Mouse (Mus musculus) forebrain, embryonic 15.5 days (tissue): ENCODE data around the gene Tbc1d4. TPM values are rescaled to one million over a fixed set of nuclear protein-coding genes. Genes with fewer than 3 reads are reported as not detected.
A peak's percentile ranks its signal among the peaks of the same experiment; 100 is the strongest.
"Not testable (repeated sequence)": the region's sequence is repeated elsewhere in the genome, so short reads cannot be mapped to it uniquely, and the experiment has no call there.

Experiments used
- ATAC-seq: fragments of 200-750 bp; cut with Nextera tagmentation; replicated peaks from 2 replicates; pipeline ENCODE4 v1.8.0; 2017; ENCODE audit warnings: mild to moderate bottlenecking, moderate TSS enrichment, moderate library complexity
- H3K27ac ChIP-seq: fragments of 300-500 bp; sonication (generic); replicated peaks from 2 replicates; pipeline ENCODE4 v1.5.1; 2015; ENCODE audit warnings: mild to moderate bottlenecking, inconsistent platforms
- H3K27me3 ChIP-seq: fragments of 300-500 bp; sonication (generic); 2 replicates; pipeline ENCODE4 v1.6.1; 2015; ENCODE audit warnings: inconsistent platforms
- H3K36me3 ChIP-seq: fragments of 300-500 bp; sonication (generic); 2 replicates; pipeline ENCODE4 v1.6.1; 2015; ENCODE audit warnings: mild to moderate bottlenecking, inconsistent platforms
- H3K4me1 ChIP-seq: fragments of 300-500 bp; sonication (generic); 2 replicates; pipeline ENCODE4 v1.6.1; 2015; ENCODE audit warnings: inconsistent platforms
- H3K4me2 ChIP-seq: fragments of 300-500 bp; sonication (generic); replicated peaks from 2 replicates; pipeline ENCODE4 v1.6.1; 2015; ENCODE audit warnings: mild to moderate bottlenecking, inconsistent platforms
- H3K4me3 ChIP-seq: fragments of 300-500 bp; sonication (generic); 2 replicates; pipeline ENCODE4 v1.5.1; 2015; ENCODE audit warnings: mild to moderate bottlenecking, inconsistent platforms
- H3K9ac ChIP-seq: fragments of 300-500 bp; sonication (generic); replicated peaks from 2 replicates; pipeline ENCODE4 v1.6.1; 2015; ENCODE audit warnings: mild to moderate bottlenecking, inconsistent platforms
- H3K9me3 ChIP-seq: fragments of 300-500 bp; sonication (generic); 2 replicates; pipeline ENCODE4 v1.6.1; 2016; ENCODE audit warnings: inconsistent platforms
- WGBS: fragments of 180-500 bp; shearing (Covaris S2); methylation state at CpG from one replicate; pipeline ENCODE4 v1.1.7; 2015; ENCODE audit warnings: mixed read lengths; 5-methylcytosine and 5-hydroxymethylcytosine counted together
- polyA plus RNA-seq: library from polyadenylated mRNA; unstranded; fragments of >200 nt; fragmentation: Nextera tagmentation; extraction: Ambion mirVana; gene quantifications from 2 replicates; pipeline ENCODE4 v1.2.1, GENCODE M21; 2015

The Tbc1d4 gene
- polyA plus RNA-seq, 1 experiment from 2014 or later, result 9.1 TPM

GRCm38 (mm10) chr14:101591101-101591500 lies 17.9 kb downstream of the Tbc1d4 start:
- no peak overlapping the region for H3K4me3 ChIP-seq
- H3K4me2 ChIP-seq, result no peak overlapping the region
- no peaks in the 10 kb centered on the region for H3K36me3 ChIP-seq
- no peak for ATAC-seq
- H3K9me3 ChIP-seq, result peaks cover 2% of the 10 kb centered on the region; the same call in 1 of the 2 replicates
- no peak overlapping the region for H3K27ac ChIP-seq
- WGBS, result 50% methylated on average over 5 of the region's 5 CpGs
- no peaks in the 10 kb centered on the region for H3K4me1 ChIP-seq
- H3K27me3 ChIP-seq, result no peaks in the 10 kb centered on the region
- no peak overlapping the region for H3K9ac ChIP-seq

- H3K9me3 ChIP-seq, H3K27me3 ChIP-seq, H3K27ac ChIP-seq, H3K9ac ChIP-seq, H3K4me3 ChIP-seq, H3K36me3 ChIP-seq, H3K4me1 ChIP-seq, H3K4me2 ChIP-seq, ATAC-seq: not testable (repeated sequence)
- WGBS, result 73% methylated on average over 3 of the region's 4 CpGs
Observed at GRCm38 (mm10) chr14:101588209-101588991, 20.6 kb downstream of the Tbc1d4 start.

GRCm38 (mm10) chr14:101587366-101588040 lies 21.5 kb downstream of the Tbc1d4 start:
- not testable (repeated sequence) for H3K4me3 ChIP-seq, H3K36me3 ChIP-seq, H3K9ac ChIP-seq, H3K27me3 ChIP-seq, H3K27ac ChIP-seq, H3K4me1 ChIP-seq, H3K4me2 ChIP-seq, ATAC-seq, H3K9me3 ChIP-seq
- WGBS, result 69% methylated on average over 5 of the region's 6 CpGs

DNA sequence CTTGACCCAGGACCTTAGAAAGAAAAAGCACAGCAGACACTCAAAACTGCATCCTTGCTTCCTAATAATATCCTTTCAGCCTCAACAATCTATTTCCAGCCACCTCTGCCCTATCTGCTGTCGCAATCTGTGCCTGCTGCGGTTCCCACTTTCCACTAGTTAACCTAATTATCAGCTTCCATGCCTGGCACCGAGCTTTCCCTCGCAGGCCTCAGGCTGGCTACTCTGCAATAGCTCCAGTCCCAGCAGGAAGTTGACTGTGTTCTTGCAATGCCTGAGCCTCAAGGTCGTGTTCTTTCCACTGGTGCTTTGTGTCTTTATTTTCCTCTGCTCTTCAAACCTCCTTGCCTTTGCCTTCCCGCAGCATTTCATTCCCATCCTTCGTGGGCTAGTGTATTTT lies 22.9 kb downstream of the Tbc1d4 start:
- 69% methylated on average over 7 of the region's 7 CpGs for WGBS
- Histone ChIP-seq H3K4me1 (no peaks in the 10 kb centered on the region), H3K27me3 (no peaks in the 10 kb centered on the region), H3K36me3 (no peaks in the 10 kb centered on the region), H3K9me3 (peaks cover 2% of the 10 kb centered on the region; the same call in 1 of the 2 replicates), H3K27ac (no peak overlapping the region), H3K4me3 (no peak overlapping the region), H3K4me2 (no peak overlapping the region), H3K9ac (no peak overlapping the region)
- no peak for ATAC-seq

GRCm38 (mm10) chr14:101575651-101576050 lies 33.3 kb downstream of the Tbc1d4 start:
- Histone ChIP-seq H3K27ac (no peak overlapping the region), H3K27me3 (no peaks in the 10 kb centered on the region), H3K36me3 (no peaks in the 10 kb centered on the region), H3K4me1 (no peaks in the 10 kb centered on the region), H3K4me2 (no peak overlapping the region), H3K9me3 (no peaks in the 10 kb centered on the region), H3K9ac (no peak overlapping the region), H3K4me3 (no peak overlapping the region)
- no peak for ATAC-seq
- 26% methylated on average over 3 of the region's 3 CpGs for WGBS

- Histone ChIP-seq H3K4me3 (no peak overlapping the region), H3K36me3 (no peaks in the 10 kb centered on the region), H3K27me3 (no peaks in the 10 kb centered on the region), H3K4me2 (no peak overlapping the region), H3K27ac (no peak overlapping the region), H3K9me3 (no peaks in the 10 kb centered on the region), H3K4me1 (no peaks in the 10 kb centered on the region), H3K9ac (no peak overlapping the region)
- WGBS, result 100% methylated on average over 1 of the region's 1 CpGs
- no peak for ATAC-seq
Observed at GRCm38 (mm10) chr14:101574536-101574935, 34.5 kb downstream of the Tbc1d4 start.

- Histone ChIP-seq H3K4me2 (no peak overlapping the region), H3K9me3 (no peaks in the 10 kb centered on the region), H3K36me3 (no peaks in the 10 kb centered on the region), H3K4me3 (no peak overlapping the region), H3K9ac (no peak overlapping the region), H3K4me1 (no peaks in the 10 kb centered on the region), H3K27ac (no peak overlapping the region), H3K27me3 (no peaks in the 10 kb centered on the region)
- 88% methylated on average over 7 of the region's 7 CpGs for WGBS
- ATAC-seq, result no peak
Observed at GRCm38 (mm10) chr14:101573107-101573614, 35.8 kb downstream of the Tbc1d4 start.

DNA sequence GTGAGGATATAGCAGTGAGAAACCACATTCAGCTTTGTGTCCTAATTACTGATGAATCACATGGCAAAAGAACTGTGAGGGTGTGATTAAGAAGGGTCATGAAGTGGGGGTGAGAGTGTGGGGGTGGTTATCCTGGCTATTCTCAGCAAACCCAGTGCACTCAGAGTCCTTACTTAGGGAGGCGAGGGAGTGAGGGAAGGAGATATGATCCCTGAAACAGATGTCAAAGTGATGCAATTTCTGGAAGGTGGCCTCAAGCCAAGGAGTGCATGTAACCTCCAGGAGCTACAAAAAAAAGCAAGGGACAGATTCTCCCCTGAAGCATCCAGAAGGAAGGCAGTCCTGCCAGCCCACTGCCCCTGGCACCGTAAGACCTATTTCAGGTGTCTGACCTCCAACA lies 40.2 kb downstream of the Tbc1d4 start:
- no peak overlapping the region for H3K4me3 ChIP-seq
- no peak overlapping the region for H3K9ac ChIP-seq
- H3K4me2 ChIP-seq, result no peak overlapping the region
- 88% methylated on average over 2 of the region's 2 CpGs for WGBS
- H3K9me3 ChIP-seq, result no peaks in the 10 kb centered on the region
- no peak overlapping the region for H3K27ac ChIP-seq
- H3K4me1 ChIP-seq, result no peaks in the 10 kb centered on the region
- ATAC-seq, result no peak
- no peaks in the 10 kb centered on the region for H3K27me3 ChIP-seq
- H3K36me3 ChIP-seq, result no peaks in the 10 kb centered on the region

- H3K4me3 ChIP-seq, result no peak overlapping the region
- H3K36me3 ChIP-seq, result no peaks in the 10 kb centered on the region
- no peak overlapping the region for H3K9ac ChIP-seq
- no peaks in the 10 kb centered on the region for H3K9me3 ChIP-seq
- H3K4me2 ChIP-seq, result no peak overlapping the region
- no peaks in the 10 kb centered on the region for H3K27me3 ChIP-seq
- WGBS, result 94% methylated on average over 2 of the region's 2 CpGs
- H3K4me1 ChIP-seq, result no peaks in the 10 kb centered on the region
- ATAC-seq, result no peak
- no peak overlapping the region for H3K27ac ChIP-seq
Observed at GRCm38 (mm10) chr14:101566717-101567116, 42.3 kb downstream of the Tbc1d4 start.

DNA sequence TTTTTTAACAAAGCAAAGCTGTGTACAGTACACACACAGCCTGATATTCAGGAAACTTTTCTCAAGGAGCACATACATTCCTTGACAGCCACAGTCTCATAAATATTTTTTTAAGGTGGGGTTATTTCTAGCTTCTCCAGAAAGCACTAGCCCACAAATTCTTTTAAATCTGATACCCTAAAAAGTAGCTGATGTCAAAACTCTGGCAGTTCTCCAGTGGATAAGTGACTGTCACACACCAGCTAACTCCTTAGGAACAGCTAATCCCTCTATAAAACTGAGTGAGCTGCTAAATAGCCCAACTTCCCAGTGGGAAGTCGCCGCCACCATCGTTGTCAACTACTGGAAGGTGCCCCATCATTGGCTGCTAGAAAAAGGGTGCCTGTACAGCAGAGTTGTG lies 43.3 kb downstream of the Tbc1d4 start:
- Histone ChIP-seq H3K4me1 (0 out of 2 replicates have a peak, but pooled peaks cover 5% of the 10 kb centered on the region), H3K9me3 (no peaks in the 10 kb centered on the region), H3K9ac (no peak overlapping the region), H3K27me3 (no peaks in the 10 kb centered on the region), H3K36me3 (no peaks in the 10 kb centered on the region), H3K4me3 (no peak overlapping the region), H3K27ac (no peak overlapping the region), H3K4me2 (no peak overlapping the region)
- ATAC-seq, result no peak
- WGBS, result 57% methylated on average over 3 of the region's 3 CpGs

GRCm38 (mm10) chr14:101561251-101561701 lies 47.7 kb downstream of the Tbc1d4 start:
- Histone ChIP-seq H3K4me1 (0 out of 2 replicates have a peak, but pooled peaks cover 5% of the 10 kb centered on the region), H3K9me3 (no peaks in the 10 kb centered on the region), H3K27me3 (no peaks in the 10 kb centered on the region), H3K27ac (peak overlapping the region; percentile 41), H3K4me2 (no peak overlapping the region), H3K4me3 (no peak overlapping the region), H3K36me3 (no peaks in the 10 kb centered on the region), H3K9ac (no peak overlapping the region)
- 57% methylated on average over 12 of the region's 12 CpGs for WGBS
- peak; percentile 75 for ATAC-seq

GRCm38 (mm10) chr14:101559446-101559845 lies 49.5 kb downstream of the Tbc1d4 start:
- Histone ChIP-seq H3K27ac (no peak overlapping the region), H3K4me1 (0 out of 2 replicates have a peak, but pooled peaks cover 5% of the 10 kb centered on the region), H3K9me3 (no peaks in the 10 kb centered on the region), H3K9ac (no peak overlapping the region), H3K27me3 (no peaks in the 10 kb centered on the region), H3K36me3 (no peaks in the 10 kb centered on the region), H3K4me3 (no peak overlapping the region), H3K4me2 (no peak overlapping the region)
- ATAC-seq, result no peak
- 74% methylated on average over 3 of the region's 3 CpGs for WGBS
